Mouse (Mus musculus) bone marrow, adult 2 months (tissue): ENCODE results near the gene Micu1.

Source experiments
- CTCF ChIP-seq: fragments of 200-500 bp; IDR thresholded peaks from 2 replicates; pipeline ENCODE4 v1.5.1; 2011; ENCODE audit warnings: low read length, control low read depth; ENCODE audit not compliant: control insufficient read depth, insufficient read depth
- POLR2A ChIP-seq: fragments of 200-500 bp; IDR thresholded peaks from 2 replicates; pipeline ENCODE4 v1.6.1; 2011; ENCODE audit warnings: low read depth, mild to moderate bottlenecking, control low read depth, low read length, borderline replicate concordance; ENCODE audit not compliant: control insufficient read depth

GRCm38 (mm10) chr10:59712062-59712461, 9.8 kb downstream of the Micu1 start:
- TF ChIP-seq POLR2A (no peak), CTCF (no peak)
